Mouse (Mus musculus) ovary, postnatal 14 days (tissue): ENCODE measurements around the gene Afmid.

Source experiments
- DNase-seq: peaks from one replicate; pipeline ENCODE4 v3.0.0; 2022; ENCODE audit warnings: low spot score

The Afmid gene

DNA sequence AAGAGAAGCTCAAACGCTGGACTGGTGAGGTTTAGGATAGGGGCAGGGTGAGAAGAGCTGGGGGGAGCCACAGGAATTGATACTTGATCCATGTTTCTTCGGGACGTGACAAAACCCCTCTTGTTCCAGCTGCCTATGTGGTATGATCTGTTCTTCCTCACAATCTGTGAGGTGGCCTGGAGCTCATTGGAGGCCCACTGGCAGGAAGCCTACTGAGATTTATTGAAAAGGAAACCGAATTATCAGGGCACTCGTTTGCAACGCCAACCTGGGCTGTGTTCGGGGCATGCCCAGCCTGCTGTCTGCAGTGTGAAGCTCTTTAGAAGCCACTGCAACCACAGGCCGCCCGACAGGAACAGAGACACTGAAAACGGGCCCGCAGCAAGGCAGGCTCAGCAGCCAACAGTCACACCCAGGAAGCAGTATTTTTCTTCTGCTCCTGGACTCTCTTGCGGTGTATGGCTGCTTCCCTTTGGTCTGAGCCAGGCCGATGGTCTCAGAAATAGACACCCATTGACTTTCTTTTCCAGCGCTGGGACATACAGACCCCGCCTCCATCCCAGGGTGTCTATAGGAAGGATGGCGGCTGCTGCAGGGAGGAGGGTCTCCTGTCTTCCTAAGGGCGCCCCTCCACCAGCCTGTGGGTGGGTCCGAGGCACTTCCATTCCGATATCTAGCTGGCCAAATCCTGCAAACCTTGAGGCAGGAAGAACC, 22.7 kb downstream of the Afmid start:
- DNase-seq, result peak; percentile 48

DNA sequence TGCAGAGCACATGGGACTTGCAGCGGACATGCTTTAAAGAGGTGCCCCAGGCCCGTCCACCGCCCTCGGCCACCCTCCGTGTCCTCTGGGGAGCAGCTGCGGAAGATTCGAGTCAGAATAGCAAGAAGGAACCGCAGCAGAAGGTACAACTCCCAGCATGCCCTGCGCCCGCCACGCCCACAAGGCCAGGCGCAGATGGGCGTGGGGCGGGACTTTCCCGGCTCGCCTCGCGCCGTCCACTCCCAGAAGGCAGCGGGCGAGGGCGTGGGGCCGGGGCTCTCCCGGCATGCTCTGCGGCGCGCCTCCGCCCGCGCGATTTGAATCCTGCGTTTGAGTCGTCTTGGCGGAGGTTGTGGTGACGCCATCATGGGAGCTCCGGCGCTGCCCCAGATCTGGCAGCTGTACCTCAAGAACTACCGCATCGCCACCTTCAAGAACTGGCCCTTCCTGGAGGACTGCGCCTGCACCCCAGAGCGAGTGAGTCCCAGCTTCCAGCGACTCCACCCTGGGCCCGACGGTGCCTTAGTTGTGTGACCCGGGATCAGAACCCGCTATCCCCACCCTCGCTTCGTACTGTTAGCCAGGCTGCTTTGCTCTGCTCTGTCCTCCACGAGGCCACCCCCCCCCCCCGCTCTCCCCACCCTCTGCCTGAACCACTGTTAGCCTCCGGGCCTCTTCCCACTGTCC, 23.4 kb downstream of the Afmid start, which contains the start of gene Birc5:
Gene Birc5 (plus strand): TSS at position 267 of the 687 bp plus-strand sequence.
- DNase-seq, result peak; percentile 93

DNA sequence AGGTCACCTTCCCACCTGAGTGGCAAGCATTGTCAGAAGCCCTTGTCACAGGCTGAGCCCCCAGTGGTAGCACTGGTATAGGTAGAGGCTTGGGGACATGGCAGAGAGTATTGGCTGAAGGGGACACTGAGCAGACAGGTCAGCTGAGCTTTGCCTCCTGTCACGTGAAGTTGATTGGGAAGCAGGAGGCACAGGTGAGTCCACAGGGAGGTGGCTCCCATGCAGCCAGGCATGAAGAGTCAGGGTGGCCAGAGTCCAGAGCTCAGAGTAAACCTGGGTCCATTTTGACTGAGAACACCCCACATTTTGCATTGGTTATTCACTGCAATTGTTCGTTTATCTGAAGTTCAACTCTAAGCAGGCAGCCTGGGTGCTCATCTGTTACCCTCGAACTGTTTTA, 27.2 kb downstream of the Afmid start:
- no peak for DNase-seq

DNA sequence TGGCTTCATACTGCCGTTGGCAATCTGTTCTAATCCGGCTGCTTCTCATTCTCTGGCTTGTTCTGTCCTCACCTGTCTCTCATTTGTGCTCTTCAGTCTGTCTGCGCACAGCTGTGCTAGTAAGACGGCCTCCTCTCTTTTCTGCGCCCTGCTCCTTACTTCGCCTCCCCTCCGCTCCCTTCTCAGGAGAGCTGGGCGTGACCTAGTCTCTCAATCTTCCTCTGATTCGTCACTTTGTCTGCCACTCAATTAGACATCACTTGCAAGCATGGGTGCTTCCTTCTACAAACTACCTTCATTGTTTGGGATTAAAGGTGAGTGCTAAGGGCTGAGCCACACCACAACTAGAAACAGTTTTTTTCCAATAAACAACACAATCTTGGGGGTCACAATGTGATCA, 28.5 kb downstream of the Afmid start:
- DNase-seq, result no peak

DNA sequence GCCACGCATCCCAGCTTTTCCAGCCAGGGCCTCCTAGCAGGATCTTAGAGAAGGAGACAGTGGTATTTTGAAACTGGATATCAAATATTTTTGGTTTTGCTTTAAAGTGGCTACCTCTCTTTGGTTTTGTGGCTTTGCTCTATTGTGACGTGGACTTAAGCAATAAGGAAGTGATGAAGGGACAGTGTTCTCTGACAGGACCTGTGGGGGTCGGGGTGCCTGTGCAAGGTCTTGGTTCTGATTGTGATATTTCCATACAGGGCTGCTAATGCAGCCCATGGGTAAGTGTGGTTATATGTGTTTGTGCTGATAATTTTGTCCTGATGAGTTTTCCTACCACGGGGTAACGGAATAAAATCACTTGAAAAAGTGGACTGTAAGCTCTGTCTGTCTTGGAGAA, 29.6 kb downstream of the Afmid start:
- no peak for DNase-seq

DNA sequence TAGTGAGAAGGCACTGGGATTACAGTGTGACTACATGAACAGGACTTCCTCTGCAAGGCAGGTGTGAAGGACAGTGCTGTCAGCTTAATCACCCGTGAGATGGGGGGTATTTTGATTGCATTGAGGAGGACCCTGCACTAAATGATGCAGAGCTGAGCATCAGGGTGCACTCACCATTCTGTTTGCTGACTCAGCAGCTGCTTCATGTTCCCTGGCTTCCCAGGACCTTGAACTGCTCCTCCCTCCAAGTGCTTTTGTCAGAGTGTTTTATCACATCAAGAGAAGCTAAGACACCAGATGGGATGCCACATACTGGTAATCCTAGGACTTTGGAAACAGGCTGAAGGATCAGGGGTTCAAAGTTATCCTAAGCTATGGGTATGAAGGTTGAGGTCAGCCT, 30.3 kb downstream of the Afmid start:
- DNase-seq, result no peak

DNA sequence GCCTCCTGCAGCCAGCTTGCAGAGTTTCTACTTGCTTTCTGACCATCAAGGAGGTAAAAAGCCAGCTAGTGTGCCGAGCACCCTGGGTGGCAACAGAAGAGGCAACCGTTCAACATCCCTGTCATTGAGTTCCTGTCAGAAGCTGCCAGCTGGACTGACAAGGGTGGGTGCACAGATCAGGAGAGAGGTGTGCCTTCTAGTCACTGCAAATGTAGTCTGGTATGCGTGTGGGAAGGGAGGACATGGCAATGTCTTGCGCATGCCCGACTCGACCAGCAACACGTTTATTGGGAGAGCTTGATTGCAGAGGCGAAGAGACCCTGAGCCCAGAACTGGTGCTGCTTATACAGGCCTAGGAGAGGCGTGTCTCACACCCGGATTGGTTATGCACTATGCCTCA, 31.7 kb downstream of the Afmid start:
- no peak for DNase-seq

DNA sequence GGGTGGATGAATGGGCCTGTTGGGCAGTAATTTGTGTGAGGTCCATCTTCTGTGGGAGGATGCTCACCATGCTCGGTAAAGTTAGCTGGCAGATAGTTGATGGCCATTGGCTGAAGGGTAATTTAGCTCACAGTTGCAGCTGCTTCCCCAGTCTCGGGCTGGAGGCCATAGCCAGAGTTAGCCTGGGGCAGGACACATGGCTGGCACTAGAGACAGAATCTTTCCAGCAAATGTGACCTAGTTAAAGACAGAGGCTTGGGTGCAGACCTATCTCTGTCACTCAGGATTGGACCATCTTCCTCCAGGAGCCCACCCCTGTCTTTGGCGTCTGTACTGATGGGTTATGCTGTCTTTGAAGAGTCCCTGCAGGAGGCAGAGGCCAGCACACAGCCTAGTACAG, 32.7 kb downstream of the Afmid start:
- DNase-seq, result no peak

DNA sequence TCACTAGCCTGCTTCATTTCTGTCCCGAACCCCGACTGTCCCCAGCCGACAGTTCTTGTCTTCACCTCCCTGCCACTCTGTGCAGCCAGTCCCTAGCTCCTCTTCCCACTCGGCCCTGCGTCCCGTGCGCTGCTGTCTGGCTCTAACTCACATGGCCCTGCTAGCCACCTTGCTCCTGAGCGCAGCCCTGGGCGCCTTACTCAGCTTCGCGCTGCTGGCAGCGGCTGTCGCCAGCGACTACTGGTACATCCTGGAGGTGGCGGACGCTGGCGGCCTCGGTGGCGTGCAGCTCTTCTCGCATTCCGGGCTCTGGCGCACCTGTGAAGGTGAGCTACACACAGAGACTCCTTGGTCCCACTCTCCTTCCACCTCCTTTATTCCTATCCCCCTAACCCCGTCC, 34.9 kb downstream of the Afmid start, which contains the start of gene Tmem235:
Gene Tmem235 (plus strand): TSS at position 152 of the 400 bp plus-strand sequence.
- DNase-seq, result no peak

DNA sequence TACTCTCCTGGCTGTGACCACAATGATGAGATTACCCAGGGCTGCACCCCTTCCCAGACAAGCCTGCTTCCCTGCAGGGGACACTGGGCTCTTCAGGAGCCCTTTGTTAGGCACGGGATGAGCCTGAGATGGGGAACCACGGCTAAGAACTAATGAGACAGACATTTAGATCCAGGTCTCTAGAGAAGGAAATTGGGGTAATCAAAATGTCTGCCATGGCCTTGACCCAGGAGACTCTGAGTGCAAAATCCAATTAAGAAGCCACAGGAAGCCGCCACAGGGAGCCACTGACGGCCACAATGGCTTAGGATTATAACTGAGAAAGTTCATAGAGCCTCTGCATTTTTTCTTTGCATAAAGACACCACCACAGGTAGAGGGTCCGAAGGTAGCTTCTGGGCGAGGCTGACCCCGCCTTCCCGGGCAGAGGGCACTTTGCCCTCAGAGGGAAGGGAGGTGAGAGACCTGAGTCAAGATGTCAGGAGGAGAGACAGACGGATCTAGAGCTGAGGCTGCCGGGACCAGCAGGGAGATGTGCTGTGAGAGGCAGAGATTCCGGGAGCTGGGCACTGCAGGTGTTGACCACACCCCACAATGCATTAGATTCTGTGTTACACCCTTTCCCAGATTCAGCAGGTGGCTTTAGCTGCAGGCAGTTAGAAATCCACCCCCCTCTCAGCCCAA, 37.6 kb downstream of the Afmid start:
- DNase-seq, result no peak

DNA sequence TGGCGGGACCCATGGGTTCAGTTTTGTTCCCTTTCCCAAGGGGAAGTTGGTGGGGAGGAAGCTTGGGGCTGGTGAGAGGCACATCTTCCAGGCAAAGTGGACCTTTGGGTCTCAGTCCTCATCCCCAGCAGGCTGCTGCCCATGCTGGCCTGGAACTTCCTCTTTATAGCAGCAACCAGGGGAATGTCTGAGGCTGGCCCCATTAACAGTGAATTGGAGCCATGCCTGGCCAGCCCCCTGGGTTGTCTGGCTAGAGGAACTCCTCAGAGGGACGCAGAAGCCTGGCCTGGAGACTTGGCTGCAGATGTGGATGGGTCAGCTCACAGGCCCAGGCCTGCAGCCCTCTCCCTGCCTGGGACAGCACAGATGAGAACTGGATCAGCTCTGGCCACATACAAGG, 39.1 kb downstream of the Afmid start:
- no peak for DNase-seq

DNA sequence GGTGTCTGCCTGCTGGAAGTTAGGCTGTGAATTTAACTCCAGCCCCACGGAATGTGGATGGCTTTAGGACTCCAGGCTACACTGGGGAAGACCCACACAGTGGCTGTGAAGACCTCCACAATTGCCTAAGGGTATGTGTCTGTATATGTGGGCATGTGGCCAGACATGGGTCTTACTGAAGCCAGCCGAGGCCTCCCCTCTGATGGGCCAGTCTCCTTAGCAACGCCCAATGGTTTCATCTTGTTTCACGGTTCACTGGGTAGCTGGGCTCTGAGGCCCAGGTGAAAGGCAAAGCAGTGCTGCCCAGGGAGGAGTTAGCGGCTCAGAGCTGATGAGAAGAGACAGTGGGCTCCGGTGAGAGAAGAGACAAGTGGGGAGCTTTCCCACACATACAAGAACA, 40.3 kb downstream of the Afmid start:
- DNase-seq, result no peak

DNA sequence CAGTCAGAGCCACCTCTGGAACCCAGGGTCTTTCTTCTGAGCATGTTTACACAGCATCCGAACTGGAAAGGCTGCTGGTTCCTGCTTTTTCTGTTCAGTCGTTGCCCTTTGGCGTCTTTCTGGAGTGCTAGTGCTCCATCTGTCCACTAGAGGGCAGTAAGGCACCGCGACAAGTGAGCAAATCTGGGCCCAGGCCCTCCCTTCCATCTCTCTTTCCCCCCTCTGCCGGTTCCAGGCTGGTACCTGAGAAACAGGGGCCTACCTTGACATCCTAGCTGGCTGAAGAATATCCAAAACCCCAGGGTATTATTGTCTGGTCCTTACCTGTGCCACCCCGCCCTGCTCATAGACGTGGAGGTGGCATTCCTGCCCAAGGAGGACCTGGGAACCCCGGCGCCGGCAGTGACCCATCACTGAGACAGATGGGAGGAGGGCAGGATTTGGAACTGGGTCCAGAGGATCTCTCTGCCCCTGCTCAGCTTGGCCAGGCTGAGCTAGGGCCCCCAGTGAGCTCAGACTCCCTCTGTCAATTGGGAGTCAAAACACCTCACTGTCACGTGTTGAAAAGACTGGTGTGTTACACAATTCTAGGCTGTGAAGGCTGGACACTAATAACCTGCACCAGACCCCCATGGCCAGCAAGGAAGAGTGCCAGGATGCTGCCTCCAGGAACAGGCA, 45.1 kb downstream of the Afmid start:
- DNase-seq, result peak; percentile 69

DNA sequence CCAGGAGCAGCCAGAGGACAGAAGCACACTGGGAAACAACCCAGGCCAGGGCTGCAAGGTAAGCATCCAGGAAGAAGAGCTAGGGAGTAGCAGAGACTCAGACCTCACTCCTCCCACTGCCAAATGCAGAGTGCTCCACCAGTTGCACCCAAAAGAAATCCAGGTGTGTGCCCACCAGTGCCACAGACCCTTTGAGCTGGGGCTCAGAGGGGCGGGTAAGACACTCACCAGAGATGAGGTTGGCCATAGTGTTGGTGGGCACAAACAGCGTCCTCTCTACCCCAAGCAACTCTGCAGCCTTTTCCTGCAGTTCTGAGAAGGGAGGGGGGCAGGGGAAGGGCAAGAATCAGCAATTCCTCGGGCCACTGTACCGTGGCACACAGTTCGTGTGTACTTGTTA, 45.7 kb downstream of the Afmid start:
- no peak for DNase-seq

DNA sequence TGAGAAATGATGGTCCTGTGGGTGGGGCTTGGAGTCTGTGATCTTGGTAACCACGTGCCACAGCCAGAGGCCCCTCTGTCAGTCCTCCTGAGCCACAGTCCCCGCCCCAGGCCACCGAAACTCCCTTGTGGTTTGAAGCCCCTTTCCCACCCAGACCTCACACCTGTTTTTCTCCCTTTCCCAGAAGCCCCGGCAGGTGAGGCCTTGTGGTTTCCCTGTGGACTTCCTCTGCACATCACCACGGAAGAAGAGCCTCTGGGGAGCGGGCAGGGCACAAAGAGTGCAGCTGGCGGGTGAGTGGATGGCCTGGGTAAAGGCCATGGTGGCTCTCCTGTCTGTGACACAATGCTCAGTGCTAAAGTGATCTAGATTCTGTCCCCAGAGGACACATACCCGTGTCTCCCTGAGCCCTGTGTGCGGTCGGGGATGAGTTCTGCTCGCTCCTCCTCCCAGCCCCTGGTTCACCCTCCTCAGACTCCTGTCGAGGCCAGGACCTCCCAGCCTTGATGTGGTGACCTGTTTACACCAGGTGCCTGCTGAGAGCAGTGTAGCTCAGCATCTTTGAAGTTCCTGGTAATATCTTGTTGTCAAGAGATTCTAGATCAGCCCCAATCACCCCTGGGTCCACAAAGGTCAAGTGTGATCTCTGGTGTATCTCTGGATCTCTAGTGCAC, 46.3 kb downstream of the Afmid start:
- no peak for DNase-seq

DNA sequence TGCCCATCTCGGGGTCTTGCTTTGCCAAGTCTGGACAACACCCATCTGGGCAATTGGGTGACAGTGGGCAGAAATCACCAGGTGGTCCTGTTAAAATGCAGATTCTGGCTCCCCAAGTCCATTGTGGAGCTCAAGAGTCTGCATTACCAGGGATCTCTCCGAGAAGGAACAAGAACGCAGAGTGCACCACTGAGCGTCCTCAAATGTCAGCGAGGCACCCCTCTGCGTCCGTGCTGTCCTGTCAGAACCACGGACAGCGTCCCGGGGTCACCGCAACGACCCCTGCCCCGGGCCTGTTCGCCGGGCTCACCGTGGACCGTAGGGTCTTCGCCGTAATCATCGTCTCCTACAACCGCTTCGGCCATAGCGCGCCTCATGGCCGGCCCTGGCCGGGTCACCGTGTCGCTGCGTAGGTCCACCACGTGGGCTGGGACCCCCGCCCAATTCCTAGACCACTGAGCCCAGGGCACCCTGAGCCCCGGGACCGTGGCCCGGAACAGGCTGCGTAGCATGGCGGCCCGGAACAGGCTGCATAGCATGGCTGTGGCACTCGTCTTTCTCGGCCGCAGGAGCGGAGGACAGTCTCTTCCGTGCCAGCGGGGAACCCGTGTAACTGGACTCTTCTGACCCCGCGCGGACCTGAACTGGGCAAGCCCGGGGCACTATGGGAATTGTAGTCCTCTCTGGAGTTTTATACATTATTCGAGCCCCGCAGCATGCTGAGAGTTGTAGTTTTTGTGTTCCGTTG, 47.3 kb downstream of the Afmid start, which contains the start of gene Tha1:
Gene Tha1 (minus strand): TSS at position 621 of the 748 bp plus-strand sequence.
- DNase-seq, result no peak

DNA sequence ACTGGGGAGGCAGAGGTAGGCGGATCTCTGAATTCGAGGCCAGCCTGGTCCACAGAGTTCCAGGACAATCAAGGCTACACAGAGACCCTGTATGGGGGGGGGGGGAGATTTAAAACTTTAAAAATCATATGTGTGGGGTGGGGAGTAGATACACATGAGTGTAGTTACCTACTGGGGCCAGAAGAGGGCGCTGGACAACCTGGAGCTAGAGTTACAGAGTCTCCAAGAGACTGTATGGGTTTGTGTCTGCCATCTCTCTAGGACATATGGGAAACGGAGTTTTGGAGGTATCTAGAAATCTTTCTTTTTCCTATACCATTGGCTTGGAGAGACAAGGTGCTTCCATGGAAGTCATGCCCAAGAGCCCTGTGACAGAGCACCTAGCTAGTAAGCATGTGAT, 48.7 kb downstream of the Afmid start:
- DNase-seq, result no peak

DNA sequence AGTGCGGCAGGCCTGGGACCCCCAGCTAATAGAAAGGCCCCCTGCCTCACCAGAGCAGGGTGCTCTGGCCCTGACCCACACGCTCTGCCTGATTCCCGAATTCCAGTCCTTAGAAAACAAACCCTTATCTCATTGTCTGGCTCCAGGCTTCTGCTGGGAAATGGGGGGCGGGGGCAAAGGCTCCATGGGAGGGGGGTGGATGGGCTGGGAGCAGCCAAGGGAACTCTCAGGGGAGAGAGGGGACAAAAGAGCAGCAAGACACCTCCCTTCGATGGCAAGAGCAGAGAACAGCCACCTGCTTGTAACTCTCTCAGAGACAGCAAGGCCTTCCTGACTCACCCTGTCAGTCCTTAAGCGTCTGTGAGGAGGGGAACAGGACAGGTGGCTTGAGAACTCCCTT, 50.0 kb downstream of the Afmid start:
- DNase-seq, result no peak

DNA sequence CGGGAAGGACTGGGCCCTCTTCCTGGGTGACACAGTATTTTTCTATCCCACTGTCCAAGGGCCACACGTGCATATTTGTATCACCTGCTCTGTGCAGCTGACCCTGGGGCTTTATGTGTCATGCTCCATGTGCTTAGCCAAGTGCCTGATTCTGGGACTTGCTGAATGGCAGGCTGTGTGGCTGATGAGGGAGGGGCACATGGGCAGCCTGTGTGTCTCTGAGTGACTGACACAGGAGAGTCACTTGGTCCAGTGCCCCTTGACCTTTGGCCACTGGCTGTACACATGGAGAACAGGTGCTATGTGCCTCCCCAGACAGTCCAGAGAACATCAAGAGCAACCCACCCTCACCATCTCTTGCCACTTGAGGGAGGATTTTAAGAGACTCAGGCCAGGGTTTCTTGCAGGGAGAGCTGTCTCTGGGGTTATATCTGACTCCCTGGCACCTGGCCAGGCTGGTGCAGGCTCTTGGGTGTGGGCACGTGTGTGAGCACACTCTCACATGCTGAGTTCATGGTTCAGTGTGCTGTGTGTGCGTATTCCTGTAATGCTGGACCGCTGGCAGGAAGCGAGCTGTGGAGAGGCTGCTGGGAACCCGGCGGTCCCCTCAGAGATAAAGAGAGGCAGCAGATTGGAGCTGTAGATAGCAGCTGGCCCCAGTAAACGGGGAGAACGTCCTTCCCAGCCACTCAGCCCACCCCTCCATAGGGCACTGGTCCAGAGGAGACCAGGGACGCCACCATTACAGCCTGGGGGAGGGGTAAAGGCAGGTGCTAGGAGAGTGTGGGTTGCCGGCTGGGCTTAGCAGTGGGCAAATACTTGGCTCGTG, 52.4 kb downstream of the Afmid start:
- DNase-seq, result no peak

DNA sequence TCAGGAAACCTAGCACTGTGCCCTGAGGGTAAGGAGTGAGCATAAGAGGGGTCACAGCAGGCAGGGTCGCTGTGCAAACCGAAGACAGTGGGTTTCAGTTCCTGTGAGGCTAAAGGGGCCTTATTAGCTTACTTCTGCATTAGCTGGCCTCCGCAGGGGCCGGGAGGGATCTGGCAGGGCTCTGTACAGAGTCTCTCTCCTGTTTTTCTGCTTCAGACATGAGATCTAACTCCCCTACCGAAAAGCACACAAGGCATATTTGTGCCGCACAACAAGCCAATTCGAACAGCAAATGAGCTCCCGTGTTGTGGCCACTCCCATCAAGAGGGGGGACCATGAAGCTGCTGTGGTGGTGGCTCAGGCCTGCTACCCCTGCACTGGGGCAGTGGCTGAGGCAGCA, 53.2 kb downstream of the Afmid start:
- no peak for DNase-seq
